Comparison of ENCODE assay signal across 11 mouse cellular contexts in the genomic region with DNA sequence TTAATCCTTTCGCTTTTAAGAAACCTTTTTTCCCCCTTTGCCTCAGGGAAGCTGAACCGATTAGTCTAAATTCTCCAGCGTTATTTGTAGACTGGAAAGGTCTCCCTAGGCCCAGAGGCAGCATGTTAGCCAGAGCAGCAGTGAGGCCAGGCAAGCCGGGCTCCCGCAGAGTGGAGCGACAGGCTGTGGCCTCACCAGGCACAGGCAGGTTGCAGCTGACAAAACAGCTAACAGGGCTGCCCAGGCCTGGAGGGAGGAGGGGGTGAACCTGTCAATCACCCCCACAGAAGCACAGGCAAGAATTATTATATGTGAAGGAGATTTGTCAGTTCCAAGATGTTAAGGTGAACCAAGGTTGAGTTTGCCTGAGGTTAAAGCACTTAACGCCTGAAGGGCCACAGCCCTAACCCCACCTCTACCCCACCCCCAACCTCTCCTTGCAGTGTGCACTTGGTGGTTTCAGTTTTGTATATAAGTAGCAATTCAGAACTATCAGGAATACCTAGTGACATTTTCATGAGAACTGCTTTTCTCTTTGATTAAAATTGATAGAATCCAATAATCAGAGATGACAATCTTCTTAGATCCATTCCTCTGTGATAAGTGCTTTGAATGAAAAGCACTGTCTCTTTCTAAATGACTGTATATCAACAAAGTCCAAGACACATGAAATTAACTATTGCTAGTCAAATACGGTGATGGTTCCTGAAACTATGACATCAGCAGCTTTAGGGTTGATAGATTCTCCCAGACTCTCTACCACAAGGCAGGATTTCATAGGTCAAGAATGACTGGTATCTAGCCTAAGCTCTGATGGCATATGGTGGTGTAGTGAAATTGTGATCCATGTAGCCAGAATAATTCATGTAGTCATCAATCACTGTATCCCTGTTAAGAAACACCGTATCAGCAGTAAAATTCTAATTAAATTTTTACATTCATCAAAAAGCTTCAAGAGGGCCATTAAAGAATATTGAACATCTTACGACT.
DNase-seq lines count a peak whose midpoint lies in the region; ATAC-seq and TF ChIP-seq lines count a peak whose summit lies in the region.
"Had no signal": no experiment of that assay in that cellular context is flagged by ENCODE, and none has a peak within 500 bp of the region (broad histone marks: within the 10 kb centered on the region; RNA-seq: fewer than 3 reads in every experiment).

No protein-coding gene starts in this region.

- H3K4me3 ChIP-seq in embryonic facial prominence, embryonic 14.5 days (ENCODE audit: low read depth, low read length): no peak overlapping the region
- no peak overlapping the region for H3K4me3 ChIP-seq in kidney, adult 2 months (ENCODE audit: insufficient read depth, low read depth, low read length)
- H3K4me3 ChIP-seq in midbrain, embryonic 13.5 days (replicated peaks): no peak overlapping the region
- no peak overlapping the region for H3K4me3 ChIP-seq in intestine, embryonic 16.5 days (ENCODE audit: low read length)
- H3K4me3 ChIP-seq: heart, adult 2 months had no signal

- H3K36me3 ChIP-seq in embryonic facial prominence, embryonic 14.5 days (ENCODE audit: control insufficient read depth, insufficient read depth, low read length): no peaks in the 10 kb centered on the region
- H3K36me3 ChIP-seq in kidney, adult 2 months (ENCODE audit: control insufficient read depth, insufficient read depth, low read length): no peaks in the 10 kb centered on the region
- H3K36me3 ChIP-seq in midbrain, embryonic 13.5 days: no peaks in the 10 kb centered on the region
- H3K36me3 ChIP-seq in intestine, embryonic 16.5 days (ENCODE audit: control insufficient read depth, insufficient read depth, low read length): no peaks in the 10 kb centered on the region

- H3K27me3 ChIP-seq in embryonic facial prominence, embryonic 14.5 days (replicated peaks; ENCODE audit: control insufficient read depth, insufficient read depth, low read length): no peaks in the 10 kb centered on the region
- no peaks in the 10 kb centered on the region for H3K27me3 ChIP-seq in kidney, adult 2 months (replicated peaks; ENCODE audit: control insufficient read depth, insufficient read depth, low read length)
- 0 out of 2 replicates have a peak, but pooled peaks cover under 1% of the 10 kb centered on the region for H3K27me3 ChIP-seq in midbrain, embryonic 13.5 days
- no peaks in the 10 kb centered on the region for H3K27me3 ChIP-seq in intestine, embryonic 16.5 days (replicated peaks; ENCODE audit: control insufficient read depth, insufficient read depth, low read length)

- H3K9me3 ChIP-seq in embryonic facial prominence, embryonic 14.5 days (ENCODE audit: control insufficient read depth, low read length): no peaks in the 10 kb centered on the region
- H3K9me3 ChIP-seq in midbrain, embryonic 13.5 days: no peaks in the 10 kb centered on the region
- no peaks in the 10 kb centered on the region for H3K9me3 ChIP-seq in intestine, embryonic 16.5 days (ENCODE audit: control insufficient read depth, low read length)

- ATAC-seq in embryonic facial prominence, embryonic 14.5 days (ENCODE audit: low read depth): peak; percentile 37; the same call in 1 of the 2 replicates
- ATAC-seq in midbrain, embryonic 13.5 days: peak; percentile 98
- ATAC-seq in intestine, embryonic 16.5 days: no peak

- H3K4me2 ChIP-seq in embryonic facial prominence, embryonic 14.5 days (ENCODE audit: low read depth, low read length): no peak overlapping the region
- H3K4me2 ChIP-seq in midbrain, embryonic 13.5 days (replicated peaks): no peak overlapping the region
- no peak overlapping the region for H3K4me2 ChIP-seq in intestine, embryonic 16.5 days (ENCODE audit: low read depth, low read length)

- 29% methylated on average over 10 of the region's 10 CpGs for WGBS in embryonic facial prominence, embryonic 14.5 days
- WGBS in kidney, adult 2 months: 39% methylated on average over 10 of the region's 10 CpGs
- WGBS in midbrain, embryonic 13.5 days: 32% methylated on average over 10 of the region's 10 CpGs
- WGBS in intestine, embryonic 16.5 days: 40% methylated on average over 10 of the region's 10 CpGs

- intact Hi-C loops in heart, postnatal 10 days (cut with DNase I): no loop called here

- H3K4me1 ChIP-seq in embryonic facial prominence, embryonic 14.5 days (ENCODE audit: control insufficient read depth, insufficient read depth, low read length): 0 out of 2 replicates have a peak, but pooled peaks cover 3% of the 10 kb centered on the region
- H3K4me1 ChIP-seq in kidney, adult 2 months (ENCODE audit: control insufficient read depth, insufficient read depth, low read length): no peaks in the 10 kb centered on the region
- H3K4me1 ChIP-seq in midbrain, embryonic 13.5 days (replicated peaks): peaks cover 8% of the 10 kb centered on the region
- H3K4me1 ChIP-seq in intestine, embryonic 16.5 days (ENCODE audit: control insufficient read depth, insufficient read depth, low read length): no peaks in the 10 kb centered on the region

- TF ChIP-seq POLR2A in kidney, adult 2 months (IDR thresholded peaks at IDR 0.05; ENCODE audit: low read depth, low read length): no peak

- H3K9ac ChIP-seq in embryonic facial prominence, embryonic 14.5 days (ENCODE audit: low read depth, low read length): no peak overlapping the region
- H3K9ac ChIP-seq in midbrain, embryonic 13.5 days (replicated peaks): no peak overlapping the region
- H3K9ac ChIP-seq in intestine, embryonic 16.5 days (ENCODE audit: low read depth, low read length): no peak overlapping the region

- TF ChIP-seq CTCF in kidney, adult 2 months (conservative IDR thresholded peaks at IDR 0.05; ENCODE audit: insufficient read depth, insufficient read length, low read depth, low read length): no peak

- no peak overlapping the region for H3K27ac ChIP-seq in embryonic facial prominence, embryonic 14.5 days (replicated peaks; ENCODE audit: low read depth, low read length)
- no peak overlapping the region for H3K27ac ChIP-seq in kidney, adult 2 months (ENCODE audit: insufficient read depth, low read depth, low read length)
- 0 out of 2 replicates have a peak overlapping the region, but pooled peaks have one; percentile 0 for H3K27ac ChIP-seq in midbrain, embryonic 13.5 days
- H3K27ac ChIP-seq in intestine, embryonic 16.5 days (ENCODE audit: low read length): no peak overlapping the region
- H3K27ac ChIP-seq: heart, adult 2 months had no signal

- DNase-seq in adrenal gland, postnatal 10 days: peak; percentile 1
- DNase-seq in adrenal gland, postnatal 4 days (ENCODE audit: low spot score in 2 of 2): no peak
- DNase-seq in embryonic facial prominence, embryonic 14.5 days (ENCODE audit: low spot score): peak; percentile 50
- peak; percentile 21 for DNase-seq in kidney, adult 2 months
- no peak for DNase-seq in right cerebral cortex, postnatal 14 days
- no peak for DNase-seq in heart, postnatal 10 days
- DNase-seq: heart, adult 2 months; lung, postnatal 36 days; thymus, postnatal 14 days had no signal

Comparison
In these comparisons a context has a peak if more than half of its experiments do, and no peak if none do; other contexts are left out.
1. DNase-seq: peak in adrenal gland, postnatal 10 days (single experiment), embryonic facial prominence, embryonic 14.5 days (single experiment) and kidney, adult 2 months (single experiment); none in adrenal gland, postnatal 4 days (0 of 2), right cerebral cortex, postnatal 14 days (single experiment) and heart, postnatal 10 days (0 of 2).